Mouse (Mus musculus) ES-E14 (cell line): ENCODE measurements around the gene Cib2. TPM values are rescaled to one million over a fixed set of nuclear protein-coding genes. Genes with fewer than 3 reads are reported as not detected.

Experiments
- DNase-seq: peaks from one replicate; pipeline ENCODE4 v3.0.0-alpha.2; 2013; ENCODE audit warnings: low read depth, low spot score
- H3K27ac ChIP-seq: 2 replicates; pipeline ENCODE4 v1.5.1; 2012; ENCODE audit warnings: low read depth, mild to moderate bottlenecking, low read length, moderate library complexity, mixed read lengths; ENCODE audit not compliant: poor library complexity, insufficient read depth, severe bottlenecking
- H3K36me3 ChIP-seq: 2 replicates; pipeline ENCODE4 v1.6.1; 2012; ENCODE audit warnings: mild to moderate bottlenecking, low read length, moderate library complexity, mixed read lengths; ENCODE audit not compliant: control insufficient read depth, poor library complexity, insufficient read depth, severe bottlenecking
- H3K4me1 ChIP-seq, 2 experiments: fragments of 150-350 bp in 1 of 2; sonication (generic) in 1 of 2; 2 replicates each; pipeline ENCODE4 v1.6.1; 2012; ENCODE audit warnings: low read length in 2 of 2, mild to moderate bottlenecking in 1 of 2, mixed read lengths in 1 of 2; ENCODE audit not compliant: control insufficient read depth in 2 of 2, insufficient read depth in 2 of 2, poor library complexity in 1 of 2
- H3K4me3 ChIP-seq, 2 experiments: fragments of 150-350 bp in 1 of 2; sonication (generic) in 1 of 2; 2 replicates each; pipeline ENCODE4 v1.5.1; 2012; ENCODE audit warnings: low read length in 2 of 2, low read depth in 1 of 2, mild to moderate bottlenecking in 1 of 2, mixed read lengths in 1 of 2; ENCODE audit not compliant: insufficient read depth in 1 of 2, poor library complexity in 1 of 2, severe bottlenecking in 1 of 2
- H3K9ac ChIP-seq: 2 replicates; pipeline ENCODE4 v1.6.1; 2012; ENCODE audit warnings: low read depth, mild to moderate bottlenecking, low read length, mixed read lengths; ENCODE audit not compliant: poor library complexity, insufficient read depth, severe bottlenecking
- H3K9me3 ChIP-seq: fragments of 150-350 bp; sonication (generic); 2 replicates; pipeline ENCODE4 v1.6.1; 2012; ENCODE audit warnings: low read depth, mild to moderate bottlenecking, low read length; ENCODE audit not compliant: control insufficient read depth, insufficient read depth
- CHD2 ChIP-seq: IDR thresholded peaks from 2 replicates; pipeline ENCODE4 v1.6.1; 2014; ENCODE audit warnings: mild to moderate bottlenecking, low read depth, low read length, inconsistent platforms
- HCFC1 ChIP-seq: IDR thresholded peaks from 2 replicates; pipeline ENCODE4 v1.6.1; 2012; ENCODE audit warnings: low read length, inconsistent platforms, borderline replicate concordance; ENCODE audit not compliant: insufficient read depth
- MAFK ChIP-seq: IDR thresholded peaks from 2 replicates; pipeline ENCODE4 v1.6.1; 2014; ENCODE audit warnings: mild to moderate bottlenecking, low read depth, low read length, inconsistent platforms; ENCODE audit not compliant: insufficient read depth
- ZC3H11A ChIP-seq: IDR thresholded peaks from 2 replicates; pipeline ENCODE4 v1.6.1; 2012; ENCODE audit warnings: low read depth, mild to moderate bottlenecking, inconsistent platforms, low read length, borderline replicate concordance
- ZNF384 ChIP-seq: IDR thresholded peaks from 2 replicates; pipeline ENCODE4 v1.6.1; 2012; ENCODE audit warnings: low read depth, low read length, inconsistent platforms
- in situ Hi-C, 2 experiments: fragments of 600-800 bp; cut with MboI; formaldehyde crosslinking; loops; one replicate each; pipeline ENCODE4 v1.15.1; 2025; ENCODE audit warnings: low sequenced_read_pairs in 2 of 2, inconsistent platforms in 1 of 2; ENCODE audit not compliant: unreplicated experiment in 2 of 2
- total RNA-seq: library from RNA; depleted of rRNA; stranded (reverse); fragments of 300-350 nt; gene quantifications from 2 replicates; pipeline ENCODE4 v1.2.3, GENCODE M21; 2012; rRNA removed

Cib2 gene
- total RNA-seq, 1 experiment, result 1.4 TPM

DNA sequence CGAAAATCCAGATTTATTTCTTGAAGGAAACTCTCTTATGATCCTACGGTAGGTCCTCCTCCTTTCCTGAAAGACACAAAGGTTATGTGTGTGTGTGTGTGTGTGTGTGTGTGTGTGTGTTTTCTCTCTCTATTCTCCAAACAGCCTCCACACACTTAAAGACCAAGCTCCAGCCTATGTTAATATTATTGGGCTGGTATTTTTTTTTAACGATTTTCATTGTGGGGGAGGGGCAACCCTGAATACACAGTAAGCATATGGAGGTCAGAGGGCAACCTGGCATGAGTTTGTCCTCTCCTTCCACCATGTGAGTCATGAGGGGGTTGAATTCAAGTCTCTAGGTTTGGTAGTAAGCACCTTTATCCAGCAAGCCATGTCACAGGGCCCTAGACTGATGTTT is 60.2 kb downstream of the Cib2 start:
- Histone ChIP-seq H3K9ac (no peak overlapping the region), H3K27ac (no peak overlapping the region), H3K4me1 (no peaks in the 10 kb centered on the region), H3K9me3 (no peaks in the 10 kb centered on the region), H3K4me3 (no peak overlapping the region), H3K36me3 (no peaks in the 10 kb centered on the region; the same call in 1 of the 2 replicates)
- in situ Hi-C loops, result no loop called here
- DNase-seq, result no peak
- TF ChIP-seq ZNF384, result no peak
- TF ChIP-seq HCFC1, result no peak
- no peak for TF ChIP-seq MAFK
- no peak for TF ChIP-seq CHD2

DNA sequence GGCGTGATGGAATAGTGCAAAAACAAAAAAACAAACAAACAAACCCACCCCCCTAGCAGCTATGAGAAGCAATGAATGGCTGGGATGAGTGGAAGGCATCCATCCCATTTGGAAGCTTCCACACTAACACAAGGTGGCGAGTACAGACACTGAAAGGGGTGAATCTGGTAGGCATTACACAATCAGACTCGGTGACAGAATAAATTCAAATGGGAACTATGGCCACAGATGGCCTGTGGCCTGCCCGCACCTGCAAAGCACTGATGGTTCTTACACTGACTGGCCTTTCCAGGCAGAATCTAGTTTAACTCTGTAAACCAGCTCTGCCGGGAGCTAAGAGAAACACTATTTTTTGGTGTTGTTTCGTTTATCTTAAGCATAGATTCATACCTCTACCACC is 60.7 kb downstream of the Cib2 start:
- Histone ChIP-seq H3K4me1 (no peaks in the 10 kb centered on the region), H3K4me3 (no peak overlapping the region), H3K9ac (peak overlapping the region; percentile 24; the same call in 1 of the 2 replicates), H3K9me3 (no peaks in the 10 kb centered on the region), H3K36me3 (no peaks in the 10 kb centered on the region; the same call in 1 of the 2 replicates), H3K27ac (no peak overlapping the region)
- in situ Hi-C loops, result no loop called here
- no peak for DNase-seq
- no peak for TF ChIP-seq HCFC1
- no peak for TF ChIP-seq MAFK
- TF ChIP-seq ZNF384, result no peak
- TF ChIP-seq CHD2, result no peak
- no peak for TF ChIP-seq ZC3H11A

Other genes starting within 250 kb of the Cib2 start
- 11.6 and 13.5 TPM in 2 replicates for gene Dmxl2, start 58.6 kb downstream of the Cib2 start, total RNA-seq
- gene Sh2d7, start 21.2 kb downstream of the Cib2 start, total RNA-seq, result 0.16 and 0.18 TPM in 2 replicates
- 58.2 and 79.2 TPM in 2 replicates for gene Idh3a, start 26.1 kb upstream of the Cib2 start, total RNA-seq
- gene Acsbg1, start 101.7 kb upstream of the Cib2 start, total RNA-seq, result 1.1 and 2.7 TPM in 2 replicates
- 0.79 and 1.3 TPM in 2 replicates for gene Dnaja4, start 138.7 kb upstream of the Cib2 start, total RNA-seq
- gene Wdr61, start 174.3 kb upstream of the Cib2 start, total RNA-seq, result 63.8 and 88.6 TPM in 2 replicates
- gene Crabp1, start 204.5 kb upstream of the Cib2 start, total RNA-seq, result 16.9 and 22.5 TPM in 2 replicates